Mouse (Mus musculus): ENCODE measurements around the gene Apol8.

- TF ChIP-seq CTCF (IDR thresholded peaks at IDR 0.05; ENCODE audit: control insufficient read depth, insufficient read depth, insufficient replicate concordance, low read depth, low read length): no peak
- TF ChIP-seq POLR2A (IDR thresholded peaks at IDR 0.05; ENCODE audit: control insufficient read depth, low read depth, low read length): no peak
These were observed 46.2 kb upstream of the Apol8 start for GRCm38 (mm10) chr15:77802992-77803391.

All from testis, adult 2 months (tissue).